Comparison of ENCODE assay signal across 10 mouse cellular contexts in the genomic region with DNA sequence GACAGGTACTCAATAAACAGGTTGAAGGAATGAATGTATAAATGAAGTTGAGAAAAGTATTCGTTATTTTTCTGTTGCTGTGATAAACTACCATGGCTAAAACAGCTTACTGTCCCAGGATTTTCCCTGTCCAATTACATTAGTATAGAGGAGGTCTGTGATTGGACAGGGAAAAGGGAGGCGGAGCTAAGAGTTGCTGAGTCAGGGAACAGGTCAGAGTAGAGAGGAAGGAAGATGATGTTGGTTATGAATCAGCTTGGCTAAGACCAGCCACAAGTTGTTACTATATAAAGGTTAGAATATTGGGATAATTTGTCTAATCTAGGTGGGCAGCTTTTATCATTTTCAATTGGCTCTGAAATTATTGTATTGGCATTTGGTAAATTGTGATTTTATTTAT. TPM values are rescaled to one million over a fixed set of nuclear protein-coding genes. Genes with fewer than 3 reads are reported as not detected.
A peak's percentile ranks its signal among the peaks of the same experiment; 100 is the strongest.
DNase-seq lines count a peak whose midpoint lies in the region; ATAC-seq and TF ChIP-seq lines count a peak whose summit lies in the region.
"Had no signal": no experiment of that assay in that cellular context is flagged by ENCODE, and none has a peak within 500 bp of the region (broad histone marks: within the 10 kb centered on the region; RNA-seq: fewer than 3 reads in every experiment).

No protein-coding gene starts in this region.

- no peak for ATAC-seq in kidney, postnatal 0 days (replicated peaks; ENCODE audit: low FRiP score, low read depth)
- ATAC-seq in kidney, embryonic 16.5 days (ENCODE audit: low FRiP score, low TSS enrichment), result no peak
- no peak for ATAC-seq in erythroid progenitor cell, adult 5-6 weeks (replicated peaks; ENCODE audit: low FRiP score, poor library complexity, severe bottlenecking)
- ATAC-seq: midbrain, embryonic 13.5 days had no signal

- no peak overlapping the region for H3K27ac ChIP-seq in kidney, postnatal 0 days
- no peak overlapping the region for H3K27ac ChIP-seq in kidney, embryonic 16.5 days (ENCODE audit: low read length)
- H3K27ac ChIP-seq in MEL (ENCODE audit: control insufficient read depth, low read depth, low read length) (peak overlapping the region; percentile 62), macrophage (peak overlapping the region; percentile 71)
- H3K27ac ChIP-seq in limb, embryonic 10.5 days, result no peak overlapping the region
- H3K27ac ChIP-seq: embryonic facial prominence, embryonic 15.5 days; midbrain, embryonic 13.5 days had no signal

- no peaks in the 10 kb centered on the region for H3K9me3 ChIP-seq in kidney, postnatal 0 days (replicated peaks; ENCODE audit: low read length)
- no peaks in the 10 kb centered on the region for H3K9me3 ChIP-seq in kidney, embryonic 16.5 days (ENCODE audit: low read length)
- H3K9me3 ChIP-seq in MEL (replicated peaks; ENCODE audit: insufficient read depth, low read length), result no peaks in the 10 kb centered on the region
- no peaks in the 10 kb centered on the region for H3K9me3 ChIP-seq in limb, embryonic 10.5 days (replicated peaks)
- H3K9me3 ChIP-seq: embryonic facial prominence, embryonic 15.5 days; midbrain, embryonic 13.5 days had no signal

- 54% methylated on average over 2 of the region's 2 CpGs for WGBS in kidney, postnatal 0 days
- 59% methylated on average over 2 of the region's 2 CpGs for WGBS in kidney, embryonic 16.5 days
- 45% methylated on average over 2 of the region's 2 CpGs for WGBS in macrophage (ENCODE audit: missing documents)
- WGBS in limb, embryonic 10.5 days, result 42% methylated on average over 2 of the region's 2 CpGs

- no peak for TF ChIP-seq CTCF in kidney, postnatal 0 days (IDR thresholded peaks at IDR 0.05; ENCODE audit: low read depth)
- TF ChIP-seq CTCF in MEL (IDR thresholded peaks at IDR 0.05 in 2 of 3, conservative IDR thresholded peaks at IDR 0.05 in 1 of 3; ENCODE audit: control insufficient read depth in 1 of 3, insufficient read depth in 1 of 3, low read depth in 2 of 3, low read length in 3 of 3, poor library complexity in 1 of 3, severe bottlenecking in 1 of 3), result no peak

- TF ChIP-seq POLR2A in MEL (IDR thresholded peaks at IDR 0.05; ENCODE audit: control insufficient read depth in 1 of 2, insufficient read depth in 1 of 2, low read depth in 1 of 2, low read length in 2 of 2, poor library complexity in 1 of 2), result no peak

- no peaks in the 10 kb centered on the region for H3K27me3 ChIP-seq in kidney, postnatal 0 days (ENCODE audit: insufficient read depth, low read length)
- H3K27me3 ChIP-seq in kidney, embryonic 16.5 days (ENCODE audit: insufficient read depth, low read length), result no peaks in the 10 kb centered on the region
- no peaks in the 10 kb centered on the region for H3K27me3 ChIP-seq in MEL (ENCODE audit: control insufficient read depth in 1 of 2, insufficient read depth in 2 of 2, low read length in 2 of 2)
- no peaks in the 10 kb centered on the region for H3K27me3 ChIP-seq in limb, embryonic 10.5 days (ENCODE audit: low read depth, poor library complexity, severe bottlenecking)
- H3K27me3 ChIP-seq: embryonic facial prominence, embryonic 15.5 days; midbrain, embryonic 13.5 days had no signal

- H3K9ac ChIP-seq in kidney, postnatal 0 days (ENCODE audit: low read depth, low read length), result no peak overlapping the region
- H3K9ac ChIP-seq in kidney, embryonic 16.5 days (replicated peaks; ENCODE audit: low read length), result no peak overlapping the region
- peak overlapping the region; percentile 39; the same call in 1 of the 2 replicates for H3K9ac ChIP-seq in MEL (ENCODE audit: control insufficient read depth, low read depth, low read length, poor library complexity, severe bottlenecking)
- H3K9ac ChIP-seq: embryonic facial prominence, embryonic 15.5 days; midbrain, embryonic 13.5 days had no signal

- TF ChIP-seq EP300 in MEL (IDR thresholded peaks at IDR 0.05; ENCODE audit: low read depth in 1 of 2, low read length in 2 of 2), result no peak

- H3K36me3 ChIP-seq in kidney, postnatal 0 days (ENCODE audit: insufficient read depth, low read length), result peaks cover 11% of the 10 kb centered on the region; the same call in 1 of the 2 replicates
- H3K36me3 ChIP-seq in kidney, embryonic 16.5 days (ENCODE audit: insufficient read depth, low read length), result peaks cover 15% of the 10 kb centered on the region
- H3K36me3 ChIP-seq in MEL (ENCODE audit: control insufficient read depth in 1 of 2, insufficient read depth in 2 of 2, low read length in 2 of 2) (peaks cover under 1 to 25% of the 10 kb centered on the region in 2 experiments; a peak in 3 of 4 replicates), macrophage (ENCODE audit: inconsistent target) (no peaks in the 10 kb centered on the region)
- H3K36me3 ChIP-seq in limb, embryonic 10.5 days, result peaks cover 30% of the 10 kb centered on the region

- no peak overlapping the region for H3K4me2 ChIP-seq in kidney, postnatal 0 days (ENCODE audit: low read length)
- H3K4me2 ChIP-seq in kidney, embryonic 16.5 days (replicated peaks; ENCODE audit: low read depth, low read length), result no peak overlapping the region
- H3K4me2 ChIP-seq: embryonic facial prominence, embryonic 15.5 days; midbrain, embryonic 13.5 days had no signal

- no peaks in the 10 kb centered on the region for H3K4me1 ChIP-seq in kidney, postnatal 0 days (replicated peaks; ENCODE audit: insufficient read depth, low read length)
- H3K4me1 ChIP-seq in kidney, embryonic 16.5 days (ENCODE audit: insufficient read depth, low read length), result peaks cover 6% of the 10 kb centered on the region
- H3K4me1 ChIP-seq in MEL (ENCODE audit: control insufficient read depth in 1 of 2, insufficient read depth in 2 of 2, low read length in 2 of 2), result peaks cover 3 to 18% of the 10 kb centered on the region in 2 experiments
- peaks cover 9% of the 10 kb centered on the region for H3K4me1 ChIP-seq in limb, embryonic 10.5 days

- peak; percentile 47 for DNase-seq in kidney, postnatal 0 days (ENCODE audit: low spot score)
- DNase-seq in MEL (ENCODE audit: low read depth, low spot score), result peak; percentile 90
- DNase-seq in c-Kit-positive CD71-positive TER-119-positive erythroid progenitor cells, embryonic 14.5 days (ENCODE audit: low spot score), result peak; percentile 68
- DNase-seq in limb, embryonic 10.5 days (ENCODE audit: low spot score), result no peak
- DNase-seq in frontal cortex, postnatal 36 days (ENCODE audit: low spot score in 2 of 2), result no peak

- no peak for TF ChIP-seq RAD21 in MEL (IDR thresholded peaks at IDR 0.05; ENCODE audit: low read depth, low read length)

- H3K79me2 ChIP-seq in MEL (ENCODE audit: control insufficient read depth, insufficient read depth, low read length, poor library complexity) (peaks cover 3% of the 10 kb centered on the region; the same call in 1 of the 2 replicates), macrophage (ENCODE audit: inconsistent target) (no peaks in the 10 kb centered on the region)

- H3K4me3 ChIP-seq in kidney, postnatal 0 days (replicated peaks; ENCODE audit: low read depth, low read length), result no peak overlapping the region
- no peak overlapping the region for H3K4me3 ChIP-seq in kidney, embryonic 16.5 days (ENCODE audit: low read length)
- H3K4me3 ChIP-seq in MEL (ENCODE audit: control insufficient read depth in 1 of 2, insufficient read depth in 1 of 2, low read depth in 2 of 2, low read length in 2 of 2) (peak overlapping the region in 1 of 2 experiments; percentile 38; a peak in 2 of 4 replicates), macrophage (ENCODE audit: inconsistent target) (no peak overlapping the region)
- H3K4me3 ChIP-seq in limb, embryonic 10.5 days, result no peak overlapping the region
- H3K4me3 ChIP-seq: embryonic facial prominence, embryonic 15.5 days; midbrain, embryonic 13.5 days had no signal

RNA-seq across cellular contexts. Expression of gene Pdia4, which starts 22.5 kb away (rescaled TPM):
- polyA plus RNA-seq in kidney, postnatal 0 days (2015; fragmentation: Nextera tagmentation; extraction: Ambion mirVana), result 209 and 245 TPM in 2 replicates
- polyA plus RNA-seq in kidney, embryonic 16.5 days (2015; fragmentation: Nextera tagmentation; extraction: Ambion mirVana), result 397 and 399 TPM in 2 replicates
- total RNA-seq in MEL (2012; rRNA removed), result 95.0 and 112 TPM in 2 replicates
- polyA plus RNA-seq in MEL (2012; ENCODE audit: insufficient read depth in 1 of 2, insufficient read length in 2 of 2, low read depth in 1 of 2, low replicate concordance in 2 of 2, missing spikeins in 1 of 2) (10 to 100 TPM in 1 of 2 experiments, not detected in 1; 91.4 TPM), macrophage (2018) (86.7 to 134 TPM (median 112 TPM) in 3 replicates)
- 10 to 100 TPM in 14 of 26 experiments, 1 to 10 TPM in 12; 4.3 to 42.7 (median 11.1) TPM for total RNA-seq in macrophage (2018; cell fraction: chromatin; rRNA removed)
- total RNA-seq in macrophage (2018; cell fraction: cytosol; rRNA removed), result 100 to 1,000 TPM in 8 of 26 experiments, 10 to 100 TPM in 18; 59.6 to 124 (median 94.5) TPM
- total RNA-seq in macrophage (2018; cell fraction: nucleus; rRNA removed), result 100 to 1,000 TPM in 11 of 26 experiments, 10 to 100 TPM in 15; 24.1 to 171 (median 93.7) TPM
- polyA plus RNA-seq in limb, embryonic 10.5 days (2016; fragmentation: Nextera tagmentation; extraction: Ambion mirVana), result 284 and 298 TPM in 2 replicates
- 16.9 and 31.9 TPM in 2 replicates for total RNA-seq in erythroid progenitor cell, adult 5-6 weeks (2015; ENCODE audit: low replicate concordance)
- total RNA-seq in erythroid progenitor cell, adult 5-6 weeks (2017; ENCODE audit: low replicate concordance), result 28.1 and 34.0 TPM in 2 replicates

RNA-seq across cellular contexts. Expression of gene Zfp786, which starts 39.9 kb away (rescaled TPM):
- polyA plus RNA-seq in kidney, postnatal 0 days (2015; fragmentation: Nextera tagmentation; extraction: Ambion mirVana), result 1.9 and 2.1 TPM in 2 replicates
- polyA plus RNA-seq in kidney, embryonic 16.5 days (2015; fragmentation: Nextera tagmentation; extraction: Ambion mirVana), result 3.6 and 3.9 TPM in 2 replicates
- 1.2 and 2.0 TPM in 2 replicates for total RNA-seq in MEL (2012; rRNA removed)
- polyA plus RNA-seq in MEL (2012; ENCODE audit: insufficient read depth in 1 of 2, insufficient read length in 2 of 2, low read depth in 1 of 2, low replicate concordance in 2 of 2, missing spikeins in 1 of 2) (1 to 10 TPM in 1 of 2 experiments, not detected in 1; 1.3 TPM), macrophage (2018) (0.09 to 0.28 TPM in 2 of 3 replicates, not detected in the other)
- total RNA-seq in macrophage (2018; cell fraction: chromatin; rRNA removed), result 1 to 10 TPM in 2 of 26 experiments, under 1 TPM in 10, not detected in 14; 0.22 to 2.0 (median 0.58) TPM
- under 1 TPM in 16 of 26 experiments, not detected in 10; 0.03 to 0.24 (median 0.10) TPM for total RNA-seq in macrophage (2018; cell fraction: cytosol; rRNA removed)
- 1 to 10 TPM in 1 of 26 experiments, under 1 TPM in 6, not detected in 19; 0.18 to 1.9 (median 0.40) TPM for total RNA-seq in macrophage (2018; cell fraction: nucleus; rRNA removed)
- polyA plus RNA-seq in limb, embryonic 10.5 days (2016; fragmentation: Nextera tagmentation; extraction: Ambion mirVana), result 5.7 and 5.8 TPM in 2 replicates
- total RNA-seq in erythroid progenitor cell, adult 5-6 weeks (2015; ENCODE audit: low replicate concordance), result not detected in 2 replicates
- not detected in 2 replicates for total RNA-seq in erythroid progenitor cell, adult 5-6 weeks (2017; ENCODE audit: low replicate concordance)

RNA-seq across cellular contexts. Expression of gene Zfp398, which starts 44.7 kb away (rescaled TPM):
- polyA plus RNA-seq in kidney, postnatal 0 days (2015; fragmentation: Nextera tagmentation; extraction: Ambion mirVana), result 6.7 TPM in 2 replicates
- 9.1 and 10.8 TPM in 2 replicates for polyA plus RNA-seq in kidney, embryonic 16.5 days (2015; fragmentation: Nextera tagmentation; extraction: Ambion mirVana)
- total RNA-seq in MEL (2012; rRNA removed), result 4.2 and 4.7 TPM in 2 replicates
- 1 to 10 TPM in 1 of 2 experiments, not detected in 1; 9.5 TPM for polyA plus RNA-seq in MEL (2012; ENCODE audit: insufficient read depth in 1 of 2, insufficient read length in 2 of 2, low read depth in 1 of 2, low replicate concordance in 2 of 2, missing spikeins in 1 of 2)
- total RNA-seq in macrophage (2018; cell fraction: chromatin; rRNA removed), result 10 to 100 TPM in 21 of 26 experiments, 1 to 10 TPM in 5; 4.7 to 66.4 (median 22.5) TPM
- total RNA-seq in macrophage (2018; cell fraction: cytosol; rRNA removed), result 1 to 10 TPM in 24 of 26 experiments, under 1 TPM in 2; 0.91 to 8.0 (median 4.6) TPM
- 10 to 100 TPM in 17 of 26 experiments, 1 to 10 TPM in 9; 2.4 to 48.1 (median 12.6) TPM for total RNA-seq in macrophage (2018; cell fraction: nucleus; rRNA removed)
- 3.7 to 4.5 TPM (median 4.4 TPM) in 3 replicates for polyA plus RNA-seq in macrophage (2018)
- 7.1 and 9.1 TPM in 2 replicates for polyA plus RNA-seq in limb, embryonic 10.5 days (2016; fragmentation: Nextera tagmentation; extraction: Ambion mirVana)
- total RNA-seq in erythroid progenitor cell, adult 5-6 weeks (2015; ENCODE audit: low replicate concordance), result 1.1 and 4.2 TPM in 2 replicates
- total RNA-seq in erythroid progenitor cell, adult 5-6 weeks (2017; ENCODE audit: low replicate concordance), result 1.6 and 2.1 TPM in 2 replicates

Comparison
In these comparisons a context has a peak if more than half of its experiments do, and no peak if none do; other contexts are left out.
1. DNase-seq: peak in kidney, postnatal 0 days (single experiment), MEL (single experiment) and c-Kit-positive CD71-positive TER-119-positive erythroid progenitor cells, embryonic 14.5 days (single experiment); none in limb, embryonic 10.5 days (single experiment) and frontal cortex, postnatal 36 days (0 of 2).
2. H3K27ac ChIP-seq: peak in MEL (single experiment) and macrophage (single experiment); none in kidney, postnatal 0 days (single experiment), kidney, embryonic 16.5 days (single experiment) and limb, embryonic 10.5 days (single experiment).